15 mouse cellular contexts compared by ENCODE assay signal in the genomic region with DNA sequence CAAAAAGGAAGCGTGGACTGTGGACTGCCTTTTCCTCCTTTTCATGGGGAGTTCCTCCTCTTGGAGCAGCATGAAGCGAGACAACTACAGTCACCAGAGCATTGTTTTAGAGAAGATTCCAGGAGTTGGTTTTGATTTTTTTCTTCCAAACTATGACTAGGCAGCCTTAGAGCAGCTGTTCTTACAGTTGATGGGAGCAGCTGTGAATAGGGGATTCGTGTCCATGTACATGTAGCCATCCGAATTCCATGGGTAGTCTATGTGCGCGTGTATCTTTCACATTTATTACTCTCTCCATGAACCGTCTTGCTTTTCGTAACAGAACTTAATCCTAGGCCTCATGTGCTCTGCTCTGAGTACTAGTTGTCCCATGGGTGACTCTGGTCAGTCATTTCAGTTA.
DNase-seq lines count a peak whose midpoint lies in the region; ATAC-seq and TF ChIP-seq lines count a peak whose summit lies in the region.
"Had no signal": no experiment of that assay in that cellular context is flagged by ENCODE, and none has a peak within 500 bp of the region (broad histone marks: within the 10 kb centered on the region; RNA-seq: fewer than 3 reads in every experiment).

No protein-coding gene starts in this region.

- H3K9me3 ChIP-seq in heart, embryonic 14.5 days (ENCODE audit: control insufficient read depth, low read length): no peaks in the 10 kb centered on the region
- H3K9me3 ChIP-seq in lung, embryonic 15.5 days: no peaks in the 10 kb centered on the region
- H3K9me3 ChIP-seq in lung, postnatal 0 days (ENCODE audit: low read length): no peaks in the 10 kb centered on the region
- H3K9me3 ChIP-seq in intestine, embryonic 16.5 days (ENCODE audit: control insufficient read depth, low read length): no peaks in the 10 kb centered on the region
- H3K9me3 ChIP-seq: liver, embryonic 13.5 days; midbrain, embryonic 13.5 days had no signal

- H3K4me3 ChIP-seq in heart, embryonic 14.5 days (ENCODE audit: control insufficient read depth in 1 of 2, insufficient read depth in 1 of 2, low read depth in 1 of 2, low read length in 2 of 2): no peak overlapping the region
- no peak overlapping the region for H3K4me3 ChIP-seq in lung, embryonic 15.5 days
- no peak overlapping the region for H3K4me3 ChIP-seq in lung, postnatal 0 days (ENCODE audit: low read depth, low read length)
- H3K4me3 ChIP-seq in intestine, embryonic 16.5 days (ENCODE audit: low read length): no peak overlapping the region
- no peak overlapping the region for H3K4me3 ChIP-seq in layer of hippocampus, adult 2 months
- H3K4me3 ChIP-seq: liver, embryonic 13.5 days; midbrain, embryonic 13.5 days had no signal

- H3K36me3 ChIP-seq in heart, embryonic 14.5 days (ENCODE audit: control insufficient read depth, insufficient read depth, low read length): no peaks in the 10 kb centered on the region
- no peaks in the 10 kb centered on the region for H3K36me3 ChIP-seq in lung, embryonic 15.5 days
- no peaks in the 10 kb centered on the region for H3K36me3 ChIP-seq in lung, postnatal 0 days (ENCODE audit: insufficient read depth, low read length)
- no peaks in the 10 kb centered on the region for H3K36me3 ChIP-seq in intestine, embryonic 16.5 days (ENCODE audit: control insufficient read depth, insufficient read depth, low read length)
- H3K36me3 ChIP-seq: G1E; liver, embryonic 13.5 days; midbrain, embryonic 13.5 days had no signal

- no peak overlapping the region for H3K4me2 ChIP-seq in heart, embryonic 14.5 days (ENCODE audit: low read length)
- H3K4me2 ChIP-seq in lung, embryonic 15.5 days: no peak overlapping the region
- H3K4me2 ChIP-seq in lung, postnatal 0 days (replicated peaks; ENCODE audit: low read depth, low read length): no peak overlapping the region
- no peak overlapping the region for H3K4me2 ChIP-seq in intestine, embryonic 16.5 days (ENCODE audit: low read depth, low read length)
- H3K4me2 ChIP-seq: liver, embryonic 13.5 days; midbrain, embryonic 13.5 days had no signal

- ATAC-seq in heart, embryonic 14.5 days (ENCODE audit: insufficient number of reproducible peaks, insufficient read depth, low FRiP score, low read depth): no peak
- ATAC-seq in lung, embryonic 15.5 days (ENCODE audit: borderline replicate concordance, extremely low read depth, low FRiP score, low TSS enrichment): no peak
- ATAC-seq in lung, postnatal 0 days: no peak
- ATAC-seq in intestine, embryonic 16.5 days: no peak
- ATAC-seq: midbrain, embryonic 13.5 days had no signal

- peak overlapping the region; percentile 92 to 94 for H3K27ac ChIP-seq in heart, embryonic 14.5 days (replicated peaks in 1 of 2; ENCODE audit: control insufficient read depth in 1 of 2, insufficient read depth in 1 of 2, low read depth in 2 of 2, low read length in 2 of 2)
- H3K27ac ChIP-seq in lung, embryonic 15.5 days: peak overlapping the region; percentile 36; the same call in 1 of the 2 replicates
- no peak overlapping the region for H3K27ac ChIP-seq in lung, postnatal 0 days (ENCODE audit: low read length)
- H3K27ac ChIP-seq in intestine, embryonic 16.5 days (ENCODE audit: low read length): peak overlapping the region; percentile 66
- H3K27ac ChIP-seq in layer of hippocampus, adult 2 months: no peak overlapping the region
- H3K27ac ChIP-seq: liver, embryonic 13.5 days; macrophage; midbrain, embryonic 13.5 days had no signal

- no peaks in the 10 kb centered on the region for H3K27me3 ChIP-seq in heart, embryonic 14.5 days (ENCODE audit: control insufficient read depth, insufficient read depth, low read length)
- H3K27me3 ChIP-seq in lung, embryonic 15.5 days: no peaks in the 10 kb centered on the region
- H3K27me3 ChIP-seq in lung, postnatal 0 days (replicated peaks; ENCODE audit: insufficient read depth, low read length): no peaks in the 10 kb centered on the region
- H3K27me3 ChIP-seq in intestine, embryonic 16.5 days (replicated peaks; ENCODE audit: control insufficient read depth, insufficient read depth, low read length): no peaks in the 10 kb centered on the region
- H3K27me3 ChIP-seq: liver, embryonic 13.5 days; midbrain, embryonic 13.5 days had no signal

- TF ChIP-seq CTCF in lung, postnatal 0 days (IDR thresholded peaks at IDR 0.05): no peak
- TF ChIP-seq CTCF in layer of hippocampus, adult 2 months (conservative IDR thresholded peaks at IDR 0.05): no peak

- peaks cover 45 to 72% of the 10 kb centered on the region in 2 experiments for H3K4me1 ChIP-seq in heart, embryonic 14.5 days (ENCODE audit: control insufficient read depth in 2 of 2, insufficient read depth in 2 of 2, low read length in 2 of 2)
- peaks cover 38% of the 10 kb centered on the region for H3K4me1 ChIP-seq in lung, embryonic 15.5 days
- peaks cover 4% of the 10 kb centered on the region; the same call in 1 of the 2 replicates for H3K4me1 ChIP-seq in lung, postnatal 0 days (ENCODE audit: insufficient read depth, low read depth, low read length)
- H3K4me1 ChIP-seq in intestine, embryonic 16.5 days (ENCODE audit: control insufficient read depth, insufficient read depth, low read length): peaks cover 21% of the 10 kb centered on the region; the same call in 1 of the 2 replicates

- peak overlapping the region; percentile 18 for H3K9ac ChIP-seq in heart, embryonic 14.5 days (ENCODE audit: low read length)
- H3K9ac ChIP-seq in lung, embryonic 15.5 days: no peak overlapping the region
- H3K9ac ChIP-seq in lung, postnatal 0 days (replicated peaks; ENCODE audit: low read depth): no peak overlapping the region
- H3K9ac ChIP-seq in intestine, embryonic 16.5 days (ENCODE audit: low read depth, low read length): no peak overlapping the region
- H3K9ac ChIP-seq: liver, embryonic 13.5 days; midbrain, embryonic 13.5 days had no signal

- 82% methylated on average over 8 of the region's 8 CpGs for WGBS in heart, embryonic 14.5 days
- WGBS in lung, embryonic 15.5 days: 78% methylated on average over 8 of the region's 8 CpGs
- 81% methylated on average over 8 of the region's 8 CpGs for WGBS in lung, postnatal 0 days
- WGBS in intestine, embryonic 16.5 days: 85% methylated on average over 8 of the region's 8 CpGs

- DNase-seq in heart, postnatal 4 days: no peak
- no peak for DNase-seq in lung, postnatal 0 days (ENCODE audit: low spot score)
- no peak for DNase-seq in layer of hippocampus, adult 2 months (ENCODE audit: low spot score in 2 of 2)
- no peak for DNase-seq in urinary bladder, adult 18-20 months (ENCODE audit: low spot score in 2 of 2)
- DNase-seq: adrenal gland, postnatal 25 days; cerebellum, postnatal 14 days; kidney, adult 18-20 months; liver, embryonic 13.5 days; thymus, postnatal 4 days had no signal

- no peak for TF ChIP-seq EP300 in lung, postnatal 0 days (IDR thresholded peaks at IDR 0.05)

Comparison
In these comparisons a context has a peak if more than half of its experiments do, and no peak if none do; other contexts are left out.
1. H3K27ac ChIP-seq: peak in heart, embryonic 14.5 days (2 of 2), lung, embryonic 15.5 days (single experiment) and intestine, embryonic 16.5 days (single experiment); none in lung, postnatal 0 days (single experiment) and layer of hippocampus, adult 2 months (single experiment).